Comparison of ENCODE assay signal across 14 mouse cellular contexts in genomic region chr9:70406596-70406995, GRCm38 (mm10).
"Had no signal": no experiment of that assay in that cellular context is flagged by ENCODE, and none has a peak within 500 bp of the region (broad histone marks: within the 10 kb centered on the region; RNA-seq: fewer than 3 reads in every experiment).

No protein-coding gene starts in this region.

- H3K4me3 ChIP-seq: layer of hippocampus, adult 2 months; limb, embryonic 10.5 days; liver, embryonic 13.5 days; lung, embryonic 15.5 days; megakaryocyte, embryonic 14.5 days; midbrain, embryonic 15.5 days; neural tube, embryonic 12.5 days had no signal

- H3K27ac ChIP-seq: layer of hippocampus, adult 2 months; limb, embryonic 10.5 days; liver, embryonic 13.5 days; lung, embryonic 15.5 days; macrophage; midbrain, embryonic 15.5 days; neural tube, embryonic 12.5 days had no signal

- ATAC-seq: liver, postnatal 0 days; midbrain, embryonic 15.5 days had no signal

- H3K27me3 ChIP-seq: liver, embryonic 13.5 days; lung, embryonic 15.5 days; midbrain, embryonic 15.5 days; neural tube, embryonic 12.5 days had no signal

- H3K9me3 ChIP-seq: limb, embryonic 10.5 days; liver, embryonic 13.5 days; lung, embryonic 15.5 days; midbrain, embryonic 15.5 days; neural tube, embryonic 12.5 days had no signal

- H3K9ac ChIP-seq: liver, embryonic 13.5 days; liver, postnatal 0 days; lung, embryonic 15.5 days; midbrain, embryonic 15.5 days; neural tube, embryonic 12.5 days had no signal

- H3K4me2 ChIP-seq: liver, embryonic 13.5 days; lung, embryonic 15.5 days; midbrain, embryonic 11.5 days; midbrain, embryonic 15.5 days; neural tube, embryonic 12.5 days had no signal

- H3K4me1 ChIP-seq: limb, embryonic 10.5 days; liver, embryonic 13.5 days; lung, embryonic 15.5 days; midbrain, embryonic 15.5 days; neural tube, embryonic 12.5 days had no signal

- DNase-seq: kidney, postnatal 10 days; kidney, postnatal 4 days; liver, embryonic 13.5 days; liver, postnatal 0 days; retina, postnatal 1 day; thymus, postnatal 36 days had no signal
